Mouse (Mus musculus) kidney, postnatal 0 days (tissue): ENCODE data around the gene Rtp3. TPM values are rescaled to one million over a fixed set of nuclear protein-coding genes. Genes with fewer than 3 reads are reported as not detected.

Experiments used
- ATAC-seq: fragments of 200-750 bp; cut with Nextera tagmentation; replicated peaks from 2 replicates; pipeline ENCODE4 v1.8.0; 2017; ENCODE audit warnings: low read depth, moderate number of reproducible peaks, moderate TSS enrichment, moderate library complexity; ENCODE audit not compliant: low FRiP score
- DNase-seq: peaks from one replicate; pipeline ENCODE4 v3.0.0-alpha.2; 2016; ENCODE audit warnings: low spot score
- H3K27ac ChIP-seq: fragments of 300-500 bp; sonication (generic); 2 replicates; pipeline ENCODE4 v1.5.1; 2014; ENCODE audit warnings: mild to moderate bottlenecking
- H3K27me3 ChIP-seq: fragments of 300-500 bp; sonication (generic); 2 replicates; pipeline ENCODE4 v1.6.1; 2014; ENCODE audit warnings: low read length, mixed read lengths; ENCODE audit not compliant: insufficient read depth
- H3K36me3 ChIP-seq: fragments of 300-500 bp; sonication (generic); 2 replicates; pipeline ENCODE4 v1.6.1; 2014; ENCODE audit warnings: low read length, mixed read lengths; ENCODE audit not compliant: insufficient read depth
- H3K4me1 ChIP-seq: fragments of 300-500 bp; sonication (generic); replicated peaks from 2 replicates; pipeline ENCODE4 v1.6.1; 2014; ENCODE audit warnings: antibody characterized with exemption, low read length, mixed read lengths; ENCODE audit not compliant: insufficient read depth
- H3K4me2 ChIP-seq: fragments of 300-500 bp; sonication (generic); 2 replicates; pipeline ENCODE4 v1.6.1; 2014; ENCODE audit warnings: mild to moderate bottlenecking, low read length, moderate library complexity, mixed read lengths
- H3K4me3 ChIP-seq: fragments of 300-500 bp; sonication (generic); replicated peaks from 2 replicates; pipeline ENCODE4 v1.5.1; 2014; ENCODE audit warnings: low read depth, low read length
- H3K9ac ChIP-seq: fragments of 300-500 bp; sonication (generic); 2 replicates; pipeline ENCODE4 v1.6.1; 2014; ENCODE audit warnings: low read depth, low read length
- H3K9me3 ChIP-seq: fragments of 300-500 bp; sonication (generic); replicated peaks from 2 replicates; pipeline ENCODE4 v1.6.1; 2016; ENCODE audit warnings: low read length, inconsistent platforms, mixed read lengths
- CTCF ChIP-seq: IDR thresholded peaks from 2 replicates; pipeline ENCODE4 v1.5.1; 2016; ENCODE audit warnings: antibody characterized with exemption, low read depth, mild to moderate bottlenecking, moderate library complexity
- WGBS: fragments of 180-500 bp; shearing (Covaris S2); extraction: QIAGEN DNeasy Blood & Tissue Kit; methylation state at CpG from one replicate; pipeline ENCODE4 v1.1.7; 2014; 5-methylcytosine and 5-hydroxymethylcytosine counted together
- polyA plus RNA-seq: library from polyadenylated mRNA; unstranded; fragments of >200 nt; fragmentation: Nextera tagmentation; extraction: Ambion mirVana; gene quantifications from 2 replicates; pipeline ENCODE4 v1.2.1, GENCODE M21; 2015

The Rtp3 gene
- polyA plus RNA-seq, 1 experiment from 2014 or later: 0.89 TPM

- Histone ChIP-seq H3K4me2 (no peak overlapping the region), H3K9ac (no peak overlapping the region), H3K4me1 (no peaks in the 10 kb centered on the region), H3K27me3 (peaks cover 26% of the 10 kb centered on the region), H3K4me3 (no peak overlapping the region), H3K36me3 (no peaks in the 10 kb centered on the region), H3K9me3 (no peaks in the 10 kb centered on the region), H3K27ac (no peak overlapping the region)
- TF ChIP-seq CTCF: no peak
- ATAC-seq (no peak), DNase-seq (no peak)
- 52% methylated on average over 8 of the region's 8 CpGs for WGBS
These were observed 41.5 kb downstream of the Rtp3 start for GRCm38 (mm10) chr9:110948813-110949310.

DNA sequence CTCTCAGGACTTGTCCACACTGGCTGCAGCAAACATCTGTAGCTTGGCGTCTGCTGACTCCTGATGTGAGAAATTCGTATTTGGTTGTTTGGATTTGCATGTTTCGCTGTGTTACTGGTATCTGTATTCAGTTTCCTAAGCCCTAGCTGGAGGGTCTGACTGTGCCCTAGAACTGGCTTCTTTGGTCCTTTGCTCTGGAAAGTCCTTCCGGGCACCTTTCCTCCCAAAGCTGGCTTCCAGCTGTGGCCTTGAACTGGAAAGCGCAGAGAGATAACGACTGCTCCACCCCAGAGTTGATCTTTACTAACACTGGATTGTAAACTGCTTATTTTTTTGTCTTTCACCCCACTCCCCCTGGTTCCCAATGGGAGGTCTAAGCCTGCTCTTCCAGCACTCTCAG is 42.5 kb downstream of the Rtp3 start:
- no peaks in the 10 kb centered on the region for H3K9me3 ChIP-seq
- DNase-seq (no peak), ATAC-seq (no peak)
- no peaks in the 10 kb centered on the region for H3K4me1 ChIP-seq
- H3K36me3 ChIP-seq: no peaks in the 10 kb centered on the region
- no peak overlapping the region for H3K9ac ChIP-seq
- no peak overlapping the region for H3K27ac ChIP-seq
- WGBS: 67% methylated on average over 6 of the region's 6 CpGs
- no peak for TF ChIP-seq CTCF
- H3K27me3 ChIP-seq: peaks cover 26% of the 10 kb centered on the region
- H3K4me2 ChIP-seq: no peak overlapping the region
- H3K4me3 ChIP-seq: no peak overlapping the region

GRCm38 (mm10) chr9:110947261-110947661 is 43.1 kb downstream of the Rtp3 start:
- no peak overlapping the region for H3K9ac ChIP-seq
- H3K4me3 ChIP-seq: no peak overlapping the region
- no peak overlapping the region for H3K27ac ChIP-seq
- H3K9me3 ChIP-seq: no peaks in the 10 kb centered on the region
- ATAC-seq (no peak), DNase-seq (no peak)
- no peak for TF ChIP-seq CTCF
- H3K27me3 ChIP-seq: peaks cover 26% of the 10 kb centered on the region
- no peak overlapping the region for H3K4me2 ChIP-seq
- H3K36me3 ChIP-seq: no peaks in the 10 kb centered on the region
- WGBS: 32% methylated on average over 6 of the region's 6 CpGs
- H3K4me1 ChIP-seq: no peaks in the 10 kb centered on the region

DNA sequence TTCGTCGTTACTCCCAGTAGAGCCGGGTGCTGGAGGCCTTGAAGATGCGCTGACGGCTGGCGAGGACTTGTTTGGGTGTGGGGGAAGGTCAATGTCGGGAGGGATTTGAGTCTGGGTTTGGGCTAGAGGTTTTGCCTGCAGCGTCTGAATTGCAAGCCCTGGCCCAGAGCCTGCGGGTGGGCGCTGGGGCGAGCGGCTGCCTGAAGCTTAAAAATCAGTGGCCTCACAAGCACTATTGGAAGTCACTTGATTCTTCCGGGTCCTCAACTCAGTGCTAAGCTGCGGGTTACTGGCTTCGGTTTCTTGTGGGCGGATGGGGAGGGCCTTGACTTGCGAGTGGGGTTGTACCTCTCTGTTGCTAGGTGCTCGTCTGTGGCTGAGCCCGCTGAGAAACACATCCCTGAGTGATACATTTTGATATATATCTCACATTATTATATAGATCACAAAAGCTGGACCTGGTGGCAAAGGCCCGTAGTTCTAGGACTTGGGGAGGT is 43.8 kb downstream of the Rtp3 start:
- Histone ChIP-seq H3K9ac (no peak overlapping the region), H3K36me3 (no peaks in the 10 kb centered on the region), H3K4me2 (no peak overlapping the region), H3K9me3 (no peaks in the 10 kb centered on the region), H3K27me3 (peaks cover 26% of the 10 kb centered on the region), H3K4me1 (no peaks in the 10 kb centered on the region), H3K4me3 (no peak overlapping the region), H3K27ac (no peak overlapping the region)
- DNase-seq: no peak
- 26% methylated on average over 20 of the region's 20 CpGs for WGBS
- TF ChIP-seq CTCF: no peak
- ATAC-seq: no peak

GRCm38 (mm10) chr9:110945926-110946325 is 44.5 kb downstream of the Rtp3 start, which contains the start of gene Tdgf1:
TSS of gene Tdgf1 (minus strand) at chr9:110946158.
- H3K9ac ChIP-seq: no peak within 1 kb of the TSS
- H3K4me3 ChIP-seq: no peak within 1 kb of the TSS
- no peak within 1 kb of the TSS for H3K27ac ChIP-seq
- ATAC-seq: no peak
- no peaks in the 10 kb centered on the region for H3K36me3 ChIP-seq
- no peak within 1 kb of the TSS for H3K4me2 ChIP-seq
- TF ChIP-seq CTCF: no peak
- H3K27me3 ChIP-seq: peaks cover 26% of the 10 kb centered on the region
- WGBS: 14% methylated on average over 11 of the region's 11 CpGs
- DNase-seq: no peak
- H3K4me1 ChIP-seq: no peaks in the 10 kb centered on the region
- no peaks in the 10 kb centered on the region for H3K9me3 ChIP-seq

DNA sequence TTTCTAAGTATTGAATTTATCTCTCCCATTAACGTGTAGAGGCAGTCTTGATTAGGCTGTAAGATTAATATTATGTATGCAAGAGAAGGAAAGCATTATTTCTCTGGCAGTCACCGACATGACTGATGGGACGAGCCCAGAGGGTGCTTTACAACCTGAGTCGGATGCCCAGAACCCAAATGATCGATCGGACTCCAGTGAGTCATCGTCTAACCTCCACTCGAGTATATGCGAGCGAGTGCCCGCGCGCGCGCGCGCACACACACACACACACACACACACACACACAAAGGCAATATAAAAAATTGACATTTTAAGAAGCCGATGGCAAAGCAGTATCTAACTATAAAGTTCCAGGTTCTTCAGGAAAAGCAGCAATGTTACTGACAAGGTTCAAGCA is 45.0 kb downstream of the Rtp3 start:
- no peak overlapping the region for H3K4me3 ChIP-seq
- no peaks in the 10 kb centered on the region for H3K9me3 ChIP-seq
- H3K4me1 ChIP-seq: no peaks in the 10 kb centered on the region
- peaks cover 26% of the 10 kb centered on the region for H3K27me3 ChIP-seq
- H3K4me2 ChIP-seq: no peak overlapping the region
- H3K36me3 ChIP-seq: no peaks in the 10 kb centered on the region
- no peak overlapping the region for H3K9ac ChIP-seq
- no peak for TF ChIP-seq CTCF
- WGBS: 10% methylated on average over 18 of the region's 18 CpGs
- ATAC-seq: no peak
- no peak for DNase-seq
- no peak overlapping the region for H3K27ac ChIP-seq

DNA sequence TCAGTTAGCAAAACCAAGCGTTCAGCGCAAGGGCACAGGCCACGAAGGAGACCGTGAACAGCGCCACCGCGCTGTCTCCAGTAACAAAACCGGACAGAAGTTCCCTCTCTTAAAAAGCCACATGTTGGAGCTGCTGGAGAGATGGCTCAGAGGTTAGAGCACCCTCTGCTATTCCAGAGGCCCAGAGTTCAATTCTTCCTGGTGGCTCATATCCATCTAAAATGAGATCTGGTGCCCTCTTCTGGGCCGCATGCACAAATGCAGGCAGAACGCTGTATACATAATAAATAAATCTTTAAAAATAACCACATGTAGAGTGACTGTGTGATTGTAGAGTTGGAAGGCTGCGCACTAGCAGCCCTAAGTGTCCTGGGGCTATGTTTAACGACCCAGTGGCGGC is 46.1 kb downstream of the Rtp3 start:
- TF ChIP-seq CTCF: peak; percentile 70
- ATAC-seq (no peak), DNase-seq (peak; percentile 55)
- H3K4me1 ChIP-seq: no peaks in the 10 kb centered on the region
- H3K36me3 ChIP-seq: no peaks in the 10 kb centered on the region
- H3K4me3 ChIP-seq: no peak overlapping the region
- 39% methylated on average over 13 of the region's 13 CpGs for WGBS
- peaks cover 26% of the 10 kb centered on the region for H3K27me3 ChIP-seq
- H3K27ac ChIP-seq: no peak overlapping the region
- H3K9me3 ChIP-seq: no peaks in the 10 kb centered on the region
- no peak overlapping the region for H3K4me2 ChIP-seq
- no peak overlapping the region for H3K9ac ChIP-seq
